Mouse (Mus musculus) heart, embryonic 11.5 days (tissue): ENCODE results near the gene Rhot2. TPM values are rescaled to one million over a fixed set of nuclear protein-coding genes. Genes with fewer than 3 reads are reported as not detected.

Experiments used
- ATAC-seq: fragments of 200-750 bp; cut with Nextera tagmentation; replicated peaks from 2 replicates; pipeline ENCODE4 v1.8.0; 2017; ENCODE audit warnings: moderate library complexity; ENCODE audit not compliant: insufficient number of reproducible peaks, low FRiP score, low TSS enrichment
- H3K27ac ChIP-seq: fragments of 300-500 bp; sonication (generic); 2 replicates; pipeline ENCODE4 v1.5.1; 2014; ENCODE audit warnings: mild to moderate bottlenecking, low read depth, low read length
- H3K27me3 ChIP-seq: fragments of 300-500 bp; sonication (generic); 2 replicates; pipeline ENCODE4 v1.6.1; 2014; ENCODE audit warnings: mild to moderate bottlenecking, low read length, mixed read lengths; ENCODE audit not compliant: control insufficient read depth, insufficient read depth
- H3K36me3 ChIP-seq: fragments of 300-500 bp; sonication (generic); 2 replicates; pipeline ENCODE4 v1.6.1; 2014; ENCODE audit warnings: mild to moderate bottlenecking, low read length, moderate library complexity, mixed read lengths; ENCODE audit not compliant: control insufficient read depth, insufficient read depth
- H3K4me1 ChIP-seq: fragments of 300-500 bp; sonication (generic); 2 replicates; pipeline ENCODE4 v1.6.1; 2014; ENCODE audit warnings: low read length; ENCODE audit not compliant: control insufficient read depth, insufficient read depth
- H3K4me2 ChIP-seq: fragments of 300-500 bp; sonication (generic); 2 replicates; pipeline ENCODE4 v1.6.1; 2014; ENCODE audit warnings: mild to moderate bottlenecking, moderate library complexity
- H3K4me3 ChIP-seq: fragments of 300-500 bp; sonication (generic); 2 replicates; pipeline ENCODE4 v1.5.1; 2014; ENCODE audit warnings: low read depth, low read length
- H3K9ac ChIP-seq: fragments of 300-500 bp; sonication (generic); 2 replicates; pipeline ENCODE4 v1.6.1; 2014; ENCODE audit warnings: mild to moderate bottlenecking, low read depth, low read length, moderate library complexity
- H3K9me3 ChIP-seq: fragments of 300-500 bp; sonication (generic); replicated peaks from 2 replicates; pipeline ENCODE4 v1.6.1; 2016; ENCODE audit warnings: low read length; ENCODE audit not compliant: control insufficient read depth
- WGBS: fragments of 180-500 bp; shearing (Covaris S2); extraction: QIAGEN DNeasy Blood & Tissue Kit; methylation state at CpG from one replicate; pipeline ENCODE4 v1.1.7; 2014; ENCODE audit not compliant: insufficient replicate concordance; 5-methylcytosine and 5-hydroxymethylcytosine counted together
- polyA plus RNA-seq: library from polyadenylated mRNA; unstranded; fragments of >200 nt; fragmentation: Nextera tagmentation; extraction: Ambion mirVana; gene quantifications from 2 replicates; pipeline ENCODE4 v1.2.1, GENCODE M21; 2014

Gene Rhot2
- polyA plus RNA-seq, 1 experiment from 2014 or later = 11.9 TPM

- 0 out of 2 replicates have a peak overlapping the region, but pooled peaks have one; percentile 12 for H3K9ac ChIP-seq
- peak overlapping the region; percentile 70 for H3K4me3 ChIP-seq
- peaks cover 11% of the 10 kb centered on the region for H3K36me3 ChIP-seq
- H3K27ac ChIP-seq = no peak overlapping the region
- ATAC-seq = no peak
- WGBS = 58% methylated on average over 17 of the region's 17 CpGs
- H3K9me3 ChIP-seq = no peaks in the 10 kb centered on the region
- peaks cover 21% of the 10 kb centered on the region for H3K4me1 ChIP-seq
- peaks cover 22% of the 10 kb centered on the region for H3K27me3 ChIP-seq
- H3K4me2 ChIP-seq = peak overlapping the region; percentile 97
Observed at GRCm38 (mm10) chr17:25824362-25825142, 20.1 kb downstream of the Rhot2 start.

DNA sequence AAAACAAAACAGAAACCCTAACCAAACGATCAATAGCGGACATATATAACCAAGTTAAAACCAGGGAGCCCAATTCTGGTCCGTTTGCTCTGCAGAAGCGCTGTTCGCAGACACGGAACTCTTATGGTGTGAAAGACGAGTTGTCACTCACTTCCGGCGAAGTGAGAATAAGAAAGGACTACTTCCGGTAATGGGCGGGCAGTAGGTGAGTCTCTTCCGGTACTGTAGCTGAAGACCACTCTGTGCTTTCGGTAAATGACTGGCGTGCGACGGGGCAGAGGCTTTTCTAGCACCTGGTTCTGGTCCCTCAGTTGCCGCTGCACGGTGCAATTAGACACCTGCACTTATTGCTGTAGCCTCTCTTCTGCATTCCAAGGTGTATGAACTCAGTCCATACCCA is 21.2 kb downstream of the Rhot2 start, which contains the start of gene Wdr24:
Gene Wdr24, plus strand, starts transcription at position 176 of the 400 bp plus-strand sequence.
- H3K9ac ChIP-seq = peak within 1 kb of the TSS; percentile 83
- H3K27me3 ChIP-seq = peaks cover 33% of the 10 kb centered on the region
- peak within 1 kb of the TSS; percentile 35; the same call in 1 of the 2 replicates for H3K27ac ChIP-seq
- H3K4me3 ChIP-seq = peak within 1 kb of the TSS; percentile 70
- H3K4me2 ChIP-seq = peak within 1 kb of the TSS; percentile 97
- peaks cover 21% of the 10 kb centered on the region for H3K4me1 ChIP-seq
- no peak for ATAC-seq
- peaks cover 11% of the 10 kb centered on the region for H3K36me3 ChIP-seq
- no peaks in the 10 kb centered on the region for H3K9me3 ChIP-seq
- under 1% methylated on average over 18 of the region's 18 CpGs for WGBS

DNA sequence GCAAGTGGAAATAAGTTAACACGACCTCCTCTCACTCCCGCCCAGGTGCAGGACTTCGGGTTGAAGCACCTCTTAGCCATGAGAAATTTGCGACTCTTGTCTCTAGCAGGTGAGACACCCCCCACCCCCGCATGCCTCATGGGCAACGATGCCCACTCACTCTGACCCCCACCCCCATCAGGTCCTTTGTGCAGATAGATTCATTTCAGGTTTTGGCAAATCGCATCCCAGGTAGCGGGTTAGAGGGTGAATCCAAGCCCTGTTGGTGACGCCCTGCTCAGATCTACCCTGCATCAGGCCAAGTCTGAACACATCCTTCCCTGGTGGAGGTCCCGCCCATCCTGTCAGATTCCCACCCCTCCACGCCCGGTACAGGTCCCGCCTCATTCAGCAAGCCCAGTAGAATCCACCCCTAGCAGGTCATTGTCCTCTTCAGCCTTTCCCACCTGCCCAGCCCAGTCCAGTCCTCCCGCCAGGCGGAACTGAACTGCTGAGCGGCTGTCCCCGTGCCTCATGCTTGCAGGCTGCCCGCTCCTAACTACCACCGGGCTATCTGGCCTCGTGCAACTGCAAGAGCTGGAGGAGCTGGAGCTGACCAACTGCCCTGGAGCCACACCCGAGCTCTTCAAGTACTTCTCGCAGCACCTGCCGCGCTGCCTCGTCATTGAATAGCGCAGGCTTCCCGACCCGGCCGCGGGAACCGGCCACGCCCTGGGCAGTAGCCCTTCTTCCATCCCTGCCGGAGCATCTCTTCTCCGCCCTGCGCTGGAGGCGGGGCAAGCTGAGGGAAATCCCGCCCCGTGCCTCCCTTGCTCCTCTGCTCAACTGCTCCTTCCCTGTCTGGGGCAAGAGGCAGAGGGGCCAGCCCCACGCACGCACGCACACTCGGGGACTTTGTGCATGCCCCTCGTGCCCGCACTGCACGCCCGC is 25.5 kb downstream of the Rhot2 start:
- Histone ChIP-seq H3K9ac (no peak overlapping the region), H3K36me3 (no peaks in the 10 kb centered on the region), H3K4me2 (peak overlapping the region; percentile 35), H3K9me3 (no peaks in the 10 kb centered on the region), H3K27ac (no peak overlapping the region), H3K4me3 (peak overlapping the region; percentile 12), H3K4me1 (peaks cover 8% of the 10 kb centered on the region), H3K27me3 (peaks cover 63% of the 10 kb centered on the region)
- WGBS = 6% methylated on average over 46 of the region's 46 CpGs
- ATAC-seq = 0 out of 2 replicates have a peak, but pooled peaks have one; percentile 26

GRCm38 (mm10) chr17:25817662-25818061 is 27.0 kb downstream of the Rhot2 start:
- H3K36me3 ChIP-seq = no peaks in the 10 kb centered on the region
- H3K27me3 ChIP-seq = peaks cover 70% of the 10 kb centered on the region
- WGBS = 72% methylated on average over 11 of the region's 11 CpGs

GRCm38 (mm10) chr17:25813471-25813870 is 31.2 kb downstream of the Rhot2 start:
- ATAC-seq = no peak
- WGBS = under 1% methylated on average over 18 of the region's 20 CpGs
- H3K36me3 ChIP-seq = no peaks in the 10 kb centered on the region
- H3K4me2 ChIP-seq = no peak overlapping the region
- H3K9me3 ChIP-seq = no peaks in the 10 kb centered on the region
- no peak overlapping the region for H3K4me3 ChIP-seq
- H3K27me3 ChIP-seq = peaks cover 80% of the 10 kb centered on the region
- H3K4me1 ChIP-seq = peaks cover 9% of the 10 kb centered on the region
- no peak overlapping the region for H3K27ac ChIP-seq
- no peak overlapping the region for H3K9ac ChIP-seq

More at GRCm38 (mm10) chr17:25817662-25818061, 27.0 kb downstream of the Rhot2 start:
- H3K4me2 ChIP-seq = no peak overlapping the region
- H3K4me1 ChIP-seq = peaks cover 4% of the 10 kb centered on the region; the same call in 1 of the 2 replicates
- no peaks in the 10 kb centered on the region for H3K9me3 ChIP-seq
- H3K27ac ChIP-seq = no peak overlapping the region
- no peak for ATAC-seq
- H3K9ac ChIP-seq = no peak overlapping the region
- no peak overlapping the region for H3K4me3 ChIP-seq

DNA sequence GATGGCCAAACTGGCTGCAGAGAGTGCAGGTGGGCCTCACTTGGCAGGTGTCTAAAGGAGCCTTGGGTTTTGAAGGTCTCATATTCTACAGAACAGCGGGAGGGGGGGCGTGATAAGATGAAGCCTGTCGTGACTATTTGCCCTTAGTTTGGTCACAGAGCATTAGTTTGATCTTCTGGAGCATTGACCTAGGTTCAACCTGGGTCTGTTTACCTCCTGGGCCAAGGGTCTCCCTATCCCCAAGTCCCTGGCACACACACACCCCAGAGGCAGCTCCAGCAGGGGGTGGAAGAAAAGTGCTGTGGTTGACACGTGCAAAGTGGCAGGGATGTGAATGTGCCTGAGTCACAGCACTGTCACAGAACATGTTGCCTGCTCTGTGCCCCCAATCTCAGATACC is 33.8 kb downstream of the Rhot2 start:
- no peaks in the 10 kb centered on the region for H3K9me3 ChIP-seq
- 66% methylated on average over 4 of the region's 4 CpGs for WGBS
- no peak for ATAC-seq
- H3K4me2 ChIP-seq = no peak overlapping the region
- H3K4me1 ChIP-seq = peaks cover 9% of the 10 kb centered on the region
- H3K27me3 ChIP-seq = peaks cover 68% of the 10 kb centered on the region
- no peak overlapping the region for H3K27ac ChIP-seq
- no peaks in the 10 kb centered on the region for H3K36me3 ChIP-seq
- no peak overlapping the region for H3K9ac ChIP-seq
- no peak overlapping the region for H3K4me3 ChIP-seq

DNA sequence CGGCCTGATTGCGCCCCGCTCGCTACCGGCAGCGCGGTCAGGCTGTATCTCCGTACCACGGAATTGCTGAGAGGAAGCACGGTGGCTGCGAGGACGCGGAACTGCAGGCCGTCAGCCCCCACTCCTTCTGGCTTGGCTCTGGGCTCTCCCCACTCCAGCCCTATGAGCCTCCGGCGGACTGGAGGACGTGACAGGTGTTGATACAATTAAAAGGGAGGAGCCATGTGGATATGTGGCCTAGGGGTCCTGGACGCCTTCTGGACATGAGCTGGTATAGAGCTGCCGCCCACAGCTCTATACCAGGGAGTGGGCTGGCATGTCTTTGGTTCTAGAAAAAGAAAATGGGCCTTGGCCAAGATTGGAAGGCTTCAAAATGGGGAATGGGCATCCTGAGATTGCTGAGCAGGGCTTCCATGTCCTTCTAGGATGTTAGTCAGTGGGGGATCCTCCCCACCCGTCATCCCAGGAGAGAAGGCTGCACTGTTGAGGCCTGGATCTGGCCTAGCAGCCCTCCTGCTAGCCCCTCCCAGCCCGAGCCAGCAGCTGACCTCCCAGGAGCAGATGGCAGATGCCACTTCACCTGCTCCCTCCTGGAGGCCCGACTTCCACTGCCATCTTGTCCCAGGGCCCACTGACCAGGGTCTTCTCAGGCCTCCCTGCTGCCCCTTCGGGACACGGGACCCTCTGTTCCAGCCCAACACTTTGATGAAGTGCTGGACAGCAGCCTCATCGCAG is 34.9 kb downstream of the Rhot2 start:
- Histone ChIP-seq H3K9me3 (no peaks in the 10 kb centered on the region), H3K4me1 (peaks cover 9% of the 10 kb centered on the region), H3K27me3 (peaks cover 62% of the 10 kb centered on the region), H3K4me2 (peak overlapping the region; percentile 98), H3K9ac (peak overlapping the region; percentile 60), H3K36me3 (no peaks in the 10 kb centered on the region), H3K4me3 (peak overlapping the region; percentile 69), H3K27ac (no peak overlapping the region)
- ATAC-seq = peak; percentile 12; the same call in 1 of the 2 replicates
- 7% methylated on average over 24 of the region's 25 CpGs for WGBS
